Mouse (Mus musculus): ENCODE data around the gene Uba6. TPM values are rescaled to one million over a fixed set of nuclear protein-coding genes. Genes with fewer than 3 reads are reported as not detected.
A peak's percentile ranks its signal among the peaks of the same experiment; 100 is the strongest.

Gene Uba6
- polyA plus RNA-seq, 1 experiment from 2014 or later = 3.9 TPM

DNA sequence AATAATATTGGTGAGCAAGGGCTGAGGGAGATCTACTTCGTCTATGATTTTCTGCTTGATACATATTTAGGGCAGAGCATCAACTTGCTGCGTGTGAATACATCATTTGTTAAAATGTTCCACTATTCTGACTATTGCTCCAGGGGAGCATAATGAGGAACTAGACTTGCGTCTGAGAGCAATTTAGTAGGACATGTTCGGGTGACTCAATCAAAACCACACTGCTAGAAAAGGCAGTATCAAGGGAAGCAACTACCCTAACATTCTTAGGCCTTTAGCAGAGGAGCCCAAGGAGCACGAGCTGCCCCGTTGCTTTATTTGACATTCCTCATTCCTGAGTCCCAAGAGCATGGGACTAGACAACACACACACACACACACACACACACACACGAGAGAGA is 87.6 kb downstream of the Uba6 start:
- Histone ChIP-seq H3K4me3 (ENCODE audit: low read depth, low read length) (no peak overlapping the region), H3K27me3 (replicated peaks; ENCODE audit: insufficient read depth, low read length) (no peaks in the 10 kb centered on the region), H3K4me2 (replicated peaks; ENCODE audit: low read depth, low read length) (no peak overlapping the region), H3K9ac (replicated peaks; ENCODE audit: low read depth) (no peak overlapping the region), H3K27ac (ENCODE audit: low read length) (no peak overlapping the region), H3K36me3 (ENCODE audit: insufficient read depth, low read length) (no peaks in the 10 kb centered on the region), H3K9me3 (ENCODE audit: low read length) (no peaks in the 10 kb centered on the region), H3K4me1 (ENCODE audit: insufficient read depth, low read depth, low read length) (no peaks in the 10 kb centered on the region)
- WGBS = 59% methylated on average over 7 of the region's 7 CpGs
- no peak for TF ChIP-seq EP300 (IDR thresholded peaks at IDR 0.05)
- no peak for TF ChIP-seq CTCF (IDR thresholded peaks at IDR 0.05)
- ATAC-seq = no peak
- DNase-seq (ENCODE audit: low spot score) = no peak

- Histone ChIP-seq H3K36me3 (ENCODE audit: insufficient read depth, low read length) (no peaks in the 10 kb centered on the region), H3K9me3 (ENCODE audit: low read length) (no peaks in the 10 kb centered on the region), H3K9ac (replicated peaks; ENCODE audit: low read depth) (no peak overlapping the region), H3K27ac (ENCODE audit: low read length) (no peak overlapping the region), H3K4me3 (ENCODE audit: low read depth, low read length) (no peak overlapping the region), H3K27me3 (replicated peaks; ENCODE audit: insufficient read depth, low read length) (no peaks in the 10 kb centered on the region), H3K4me2 (replicated peaks; ENCODE audit: low read depth, low read length) (no peak overlapping the region), H3K4me1 (ENCODE audit: insufficient read depth, low read depth, low read length) (no peaks in the 10 kb centered on the region)
- ATAC-seq (no peak), DNase-seq (ENCODE audit: low spot score) (no peak)
- 78% methylated on average over 6 of the region's 6 CpGs for WGBS
- TF ChIP-seq CTCF (IDR thresholded peaks at IDR 0.05) (no peak), EP300 (IDR thresholded peaks at IDR 0.05) (no peak)
Observed at GRCm38 (mm10) chr5:86083987-86084386, 88.6 kb downstream of the Uba6 start.

DNA sequence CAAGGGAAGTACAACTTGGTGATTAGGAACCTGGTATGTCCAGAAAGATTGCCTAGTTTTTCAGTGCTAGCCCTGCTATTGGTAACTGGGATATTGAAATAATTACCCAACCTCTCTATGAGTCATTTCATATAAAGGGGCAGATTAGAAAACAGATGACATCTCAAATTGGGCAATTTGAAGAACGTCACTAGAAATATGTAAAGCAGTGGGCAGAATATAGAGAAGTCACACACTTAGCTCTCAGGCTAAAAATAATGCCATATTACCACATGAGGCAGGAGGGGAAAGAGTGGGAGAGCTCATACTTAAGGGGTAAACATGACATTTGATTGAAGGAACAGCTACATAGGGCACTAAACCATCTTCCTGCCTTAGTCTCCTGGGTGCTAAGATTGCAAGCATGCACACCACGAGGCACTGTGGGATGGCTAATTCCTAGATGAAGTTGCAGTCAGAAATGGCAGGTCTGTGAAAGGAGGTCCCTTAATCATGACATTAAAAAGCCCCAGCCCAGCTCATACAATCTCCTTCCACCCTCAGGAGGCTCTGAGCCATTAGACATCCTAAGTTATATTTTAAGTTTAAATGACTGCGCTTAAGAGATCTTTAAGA is 93.8 kb downstream of the Uba6 start:
- H3K27ac ChIP-seq (ENCODE audit: low read length) = no peak overlapping the region
- no peaks in the 10 kb centered on the region for H3K4me1 ChIP-seq (ENCODE audit: insufficient read depth, low read depth, low read length)
- H3K9ac ChIP-seq (replicated peaks; ENCODE audit: low read depth) = no peak overlapping the region
- no peak; the same call in 1 of the 2 replicates for ATAC-seq
- H3K9me3 ChIP-seq (ENCODE audit: low read length) = no peaks in the 10 kb centered on the region
- H3K4me3 ChIP-seq (ENCODE audit: low read depth, low read length) = no peak overlapping the region
- no peaks in the 10 kb centered on the region for H3K36me3 ChIP-seq (ENCODE audit: insufficient read depth, low read length)
- 69% methylated on average over 3 of the region's 3 CpGs for WGBS
- peak; percentile 49 for DNase-seq (ENCODE audit: low spot score)
- H3K27me3 ChIP-seq (replicated peaks; ENCODE audit: insufficient read depth, low read length) = no peaks in the 10 kb centered on the region
- TF ChIP-seq CTCF (IDR thresholded peaks at IDR 0.05) = no peak
- no peak for TF ChIP-seq EP300 (IDR thresholded peaks at IDR 0.05)
- no peak overlapping the region for H3K4me2 ChIP-seq (replicated peaks; ENCODE audit: low read depth, low read length)

GRCm38 (mm10) chr5:86072756-86073386 is 99.7 kb downstream of the Uba6 start:
- H3K36me3 ChIP-seq (ENCODE audit: insufficient read depth, low read length) = no peaks in the 10 kb centered on the region
- no peak for TF ChIP-seq EP300 (IDR thresholded peaks at IDR 0.05)
- no peak for TF ChIP-seq CTCF (IDR thresholded peaks at IDR 0.05)
- no peaks in the 10 kb centered on the region for H3K4me1 ChIP-seq (ENCODE audit: insufficient read depth, low read depth, low read length)
- H3K27me3 ChIP-seq (replicated peaks; ENCODE audit: insufficient read depth, low read length) = no peaks in the 10 kb centered on the region
- DNase-seq (ENCODE audit: low spot score) = no peak
- H3K9ac ChIP-seq (replicated peaks; ENCODE audit: low read depth) = no peak overlapping the region
- no peak overlapping the region for H3K4me3 ChIP-seq (ENCODE audit: low read depth, low read length)
- no peak overlapping the region for H3K4me2 ChIP-seq (replicated peaks; ENCODE audit: low read depth, low read length)
- no peaks in the 10 kb centered on the region for H3K9me3 ChIP-seq (ENCODE audit: low read length)
- no peak overlapping the region for H3K27ac ChIP-seq (ENCODE audit: low read length)
- no peak for ATAC-seq
- 85% methylated on average over 4 of the region's 4 CpGs for WGBS

GRCm38 (mm10) chr5:86071538-86071937 is 101.1 kb downstream of the Uba6 start, which contains the start of gene Stap1:
Gene Stap1 (plus strand): TSS chr5:86071746.
- no peak within 1 kb of the TSS for H3K4me2 ChIP-seq (replicated peaks; ENCODE audit: low read depth, low read length)
- no peak for ATAC-seq
- H3K4me3 ChIP-seq (ENCODE audit: low read depth, low read length) = no peak within 1 kb of the TSS
- H3K9ac ChIP-seq (replicated peaks; ENCODE audit: low read depth) = no peak within 1 kb of the TSS
- TF ChIP-seq CTCF (IDR thresholded peaks at IDR 0.05) (no peak), EP300 (IDR thresholded peaks at IDR 0.05) (no peak)
- H3K27ac ChIP-seq (ENCODE audit: low read length) = no peak within 1 kb of the TSS
- H3K9me3 ChIP-seq (ENCODE audit: low read length) = no peaks in the 10 kb centered on the region
- H3K36me3 ChIP-seq (ENCODE audit: insufficient read depth, low read length) = no peaks in the 10 kb centered on the region
- 51% methylated on average over 7 of the region's 7 CpGs for WGBS
- no peaks in the 10 kb centered on the region for H3K4me1 ChIP-seq (ENCODE audit: insufficient read depth, low read depth, low read length)
- no peak for DNase-seq (ENCODE audit: low spot score)
- H3K27me3 ChIP-seq (replicated peaks; ENCODE audit: insufficient read depth, low read length) = no peaks in the 10 kb centered on the region

DNA sequence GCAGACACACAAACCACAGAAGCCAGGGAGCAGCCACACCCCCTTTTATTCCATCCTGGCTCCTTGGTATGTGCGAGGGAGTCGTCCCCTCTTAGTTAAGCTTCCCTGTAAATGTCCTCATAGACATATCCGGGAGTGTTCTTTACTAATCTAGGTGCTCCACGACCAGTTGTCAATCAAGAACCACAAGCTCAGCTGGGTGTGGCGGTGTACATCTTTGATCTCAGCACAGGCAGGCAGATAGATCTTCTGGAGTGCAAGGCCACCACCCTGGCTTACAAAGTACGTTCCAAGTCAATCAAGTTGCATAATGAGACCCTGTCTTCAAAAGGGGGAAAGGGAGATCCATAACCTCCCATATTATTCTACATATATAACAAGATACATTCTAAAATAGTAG is 103.5 kb downstream of the Uba6 start:
- Histone ChIP-seq H3K9ac (replicated peaks; ENCODE audit: low read depth) (no peak overlapping the region), H3K27ac (ENCODE audit: low read length) (no peak overlapping the region), H3K9me3 (ENCODE audit: low read length) (no peaks in the 10 kb centered on the region), H3K4me1 (ENCODE audit: insufficient read depth, low read depth, low read length) (0 out of 2 replicates have a peak, but pooled peaks cover 4% of the 10 kb centered on the region), H3K36me3 (ENCODE audit: insufficient read depth, low read length) (no peaks in the 10 kb centered on the region), H3K4me2 (replicated peaks; ENCODE audit: low read depth, low read length) (no peak overlapping the region), H3K27me3 (replicated peaks; ENCODE audit: insufficient read depth, low read length) (no peaks in the 10 kb centered on the region), H3K4me3 (ENCODE audit: low read depth, low read length) (no peak overlapping the region)
- 75% methylated on average over 6 of the region's 6 CpGs for whole genome bisulfite sequencing
- DNase-seq (ENCODE audit: low spot score) (no peak), ATAC-seq (no peak)
- TF ChIP-seq CTCF (IDR thresholded peaks at IDR 0.05) = no peak
- no peak for TF ChIP-seq EP300 (IDR thresholded peaks at IDR 0.05)
